Mouse (Mus musculus) spleen, postnatal 10 days (tissue): ENCODE results near the gene Lcn11.
"Not testable (repeated sequence)": the region's sequence is repeated elsewhere in the genome, so short reads cannot be mapped to it uniquely, and the experiment has no call there.

ENCODE experiments used
- DNase-seq, 2 experiments: peaks; one replicate each; pipeline ENCODE4 v3.0.0; 2021 to 2022; ENCODE audit warnings: low spot score in 2 of 2

Gene Lcn11

DNA sequence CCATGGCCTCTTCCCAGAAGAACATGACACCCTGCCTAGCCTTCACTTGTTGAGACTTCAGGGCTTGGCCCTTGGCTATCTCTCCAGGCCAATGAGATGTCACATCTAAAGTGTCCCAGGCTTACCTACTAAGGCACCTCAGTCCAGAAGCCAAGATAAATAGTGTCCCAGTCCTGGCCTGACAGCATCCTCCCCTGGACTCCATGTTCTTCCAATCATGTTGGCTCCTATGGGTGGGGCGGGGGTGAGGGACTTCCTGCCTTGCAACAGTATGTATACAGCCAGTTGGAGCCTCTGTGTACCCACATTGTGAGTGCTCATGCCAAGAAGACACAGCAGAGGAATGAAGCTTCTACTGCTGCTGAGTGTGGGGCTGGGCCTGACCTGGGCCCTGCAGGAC is at the start of gene Lcn11:
Gene Lcn11 (plus strand): TSS at position 301 of the 400 bp plus-strand sequence.
- no peak for DNase-seq

- no peak for DNase-seq
Measured at GRCm38 (mm10) chr2:25733199-25733930, 43.5 kb upstream of the Lcn11 start.

DNA sequence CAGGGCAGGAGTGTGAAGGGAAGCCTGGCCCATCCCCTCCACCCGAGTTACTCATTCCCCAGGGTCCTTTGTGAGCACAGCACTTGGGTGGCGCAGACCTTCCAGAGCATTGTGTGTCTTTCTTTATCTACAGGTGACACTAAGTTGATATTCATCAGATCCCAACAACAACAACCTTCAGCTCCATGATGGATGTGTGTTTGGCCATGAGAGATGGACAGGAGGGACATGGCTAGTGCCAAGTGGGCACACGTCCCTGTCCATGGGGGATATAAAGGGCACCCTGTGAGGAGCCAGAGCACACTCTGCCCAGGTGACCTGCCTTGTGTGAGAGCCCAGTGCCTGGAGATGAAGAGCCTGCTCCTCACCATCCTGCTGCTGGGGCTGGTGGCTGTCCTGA is 40.1 kb upstream of the Lcn11 start, which contains the start of gene Obp2b:
Gene Obp2b (plus strand): TSS at position 301 of the 400 bp plus-strand sequence.
- not testable (repeated sequence) for DNase-seq

GRCm38 (mm10) chr2:25741671-25742070 is 35.1 kb upstream of the Lcn11 start:
- no peak for DNase-seq

- DNase-seq = no peak
Measured at GRCm38 (mm10) chr2:25754201-25754600, 22.6 kb upstream of the Lcn11 start.

- no peak for DNase-seq
Measured at GRCm38 (mm10) chr2:25758064-25758625, 18.7 kb upstream of the Lcn11 start.

DNA sequence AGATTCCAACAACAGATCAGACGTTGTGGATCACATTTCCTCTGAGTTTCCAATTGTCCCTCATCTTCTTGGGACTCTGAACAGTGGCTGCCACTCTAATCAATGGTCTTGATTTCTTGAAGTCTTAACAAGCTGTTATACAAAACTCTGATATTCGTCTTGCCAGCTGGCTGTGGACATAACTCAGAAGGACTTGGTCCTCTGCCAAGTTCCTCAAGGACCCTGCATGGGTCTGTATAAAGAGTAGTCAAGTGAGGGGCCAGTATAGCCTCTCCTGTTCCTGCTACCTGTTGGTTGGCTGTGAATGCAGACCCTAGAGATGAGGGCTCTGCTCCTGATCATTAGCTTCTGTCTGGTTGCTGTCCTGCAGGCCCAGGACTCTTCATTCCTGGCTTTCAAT is 11.5 kb upstream of the Lcn11 start, which contains the start of gene Lcn3:
Gene Lcn3 (plus strand): TSS at position 301 of the 400 bp plus-strand sequence.
- no peak for DNase-seq

GRCm38 (mm10) chr2:25767764-25768163 is 9.1 kb upstream of the Lcn11 start:
- DNase-seq = no peak

DNA sequence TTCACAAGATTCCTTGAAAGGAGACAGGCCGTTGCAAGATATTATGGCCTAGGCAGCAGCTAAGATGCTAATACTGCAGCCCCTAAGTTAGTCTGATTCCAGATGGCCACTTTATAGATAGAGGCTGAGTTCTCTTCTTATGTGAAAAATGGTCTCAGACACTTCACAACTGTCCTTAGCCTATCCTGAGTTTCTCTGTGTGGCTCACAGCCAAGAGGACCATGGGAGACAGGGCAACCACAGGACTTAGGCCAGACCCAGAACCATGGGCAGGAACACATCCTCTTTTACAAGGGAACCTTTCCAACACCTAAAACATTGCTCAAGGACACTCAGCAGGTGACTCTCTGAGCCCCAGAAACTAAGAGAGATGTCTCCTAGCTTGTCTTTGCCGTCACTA is 3.3 kb upstream of the Lcn11 start:
- DNase-seq = no peak

DNA sequence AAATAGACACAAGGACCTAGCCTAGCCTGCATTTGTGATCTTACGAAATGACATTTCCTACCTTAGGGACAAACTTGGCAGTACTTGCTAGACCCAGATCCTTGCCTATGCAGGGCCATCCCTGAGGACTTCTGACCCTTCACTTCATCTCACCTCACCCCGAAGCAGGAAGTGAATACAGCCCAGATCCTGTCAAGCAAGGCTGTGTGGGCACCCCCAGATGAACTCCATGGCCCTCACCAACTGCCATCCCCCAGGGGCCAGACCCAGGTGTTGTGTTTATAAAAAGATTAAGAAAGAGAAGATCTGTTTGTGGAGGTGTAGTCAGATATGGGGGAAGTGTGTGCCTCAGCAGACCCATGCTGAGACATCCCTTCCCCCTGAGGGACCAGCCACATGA is 2.2 kb upstream of the Lcn11 start:
- DNase-seq = no peak

- DNase-seq = no peak
Measured at GRCm38 (mm10) chr2:25775991-25776390, 826 bp upstream of the Lcn11 start.

GRCm38 (mm10) chr2:25779076-25779475 is 2.3 kb downstream of the Lcn11 start:
- DNase-seq = no peak

GRCm38 (mm10) chr2:25780921-25781320 is 4.1 kb downstream of the Lcn11 start:
- no peak for DNase-seq

- DNase-seq = no peak
Measured at GRCm38 (mm10) chr2:25781957-25782356, 5.1 kb downstream of the Lcn11 start, which contains the start of gene Gm13539. Gene Gm13539, plus strand, starts transcription at chr2:25782257.

DNA sequence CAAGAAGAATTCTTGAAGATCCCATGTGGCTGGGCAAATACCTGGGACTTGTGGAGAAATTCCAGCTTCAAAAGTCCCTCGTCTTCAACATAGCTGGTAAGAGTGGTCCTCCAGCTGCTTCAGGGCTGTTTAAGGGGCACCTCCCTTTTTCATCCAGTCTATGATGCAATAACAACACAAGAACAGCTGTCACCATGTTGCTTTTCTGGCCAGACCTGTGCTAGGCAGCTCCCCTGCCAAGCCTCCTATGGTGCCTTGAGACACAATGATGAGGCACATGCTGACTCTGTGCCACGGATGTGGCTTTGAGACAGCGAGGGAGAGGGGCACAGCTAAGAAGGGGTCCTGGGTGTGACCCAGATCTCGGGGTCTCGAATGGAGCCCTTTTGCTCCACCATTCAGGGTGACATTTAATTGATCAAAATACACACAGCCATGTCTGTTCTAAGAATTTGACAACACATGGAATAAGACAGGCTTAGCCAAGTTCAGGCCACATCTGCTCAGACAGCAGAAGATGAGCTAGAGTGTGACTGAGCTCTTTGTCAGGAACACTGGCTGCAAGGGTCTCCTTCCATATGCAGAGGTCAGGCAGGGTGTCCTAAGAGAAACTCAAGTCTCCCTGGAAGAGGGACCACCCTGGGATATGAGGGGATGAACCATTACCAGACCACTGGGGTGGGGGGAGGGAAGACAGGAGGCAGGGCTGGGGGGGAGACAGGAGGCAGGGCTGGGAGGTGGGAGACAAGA is 8.9 kb downstream of the Lcn11 start:
- DNase-seq = peak in 1 of 2 experiments; percentile 3

DNA sequence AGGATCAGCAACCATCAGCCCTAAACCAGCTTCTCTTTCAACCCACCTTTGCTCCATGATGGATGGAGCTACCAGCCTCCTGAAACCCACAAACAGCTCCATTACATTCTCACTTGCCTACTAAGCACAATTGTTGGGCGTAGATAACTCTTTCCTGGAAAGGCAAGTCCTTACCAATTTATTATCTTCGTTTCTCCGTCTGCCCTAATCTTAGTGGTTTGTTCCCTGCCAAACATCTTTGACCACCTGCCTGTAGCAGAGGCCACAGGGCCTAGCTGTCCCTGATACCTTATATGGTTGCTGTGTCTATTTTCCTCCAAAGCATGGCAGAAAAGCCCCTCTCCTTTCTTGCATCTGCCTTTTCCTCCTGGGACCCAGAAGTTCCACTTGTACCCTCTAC is 12.3 kb downstream of the Lcn11 start:
- DNase-seq = no peak

GRCm38 (mm10) chr2:25797635-25798034 is 20.8 kb downstream of the Lcn11 start:
- no peak for DNase-seq

GRCm38 (mm10) chr2:25798065-25798464 is 21.2 kb downstream of the Lcn11 start:
- no peak for DNase-seq

- peak in 1 of 2 experiments; percentile 3 for DNase-seq
Measured at GRCm38 (mm10) chr2:25811711-25812110, 34.9 kb downstream of the Lcn11 start.

- DNase-seq = peak in 1 of 2 experiments; percentile 5
Measured at GRCm38 (mm10) chr2:25813364-25813763, 36.5 kb downstream of the Lcn11 start.

DNA sequence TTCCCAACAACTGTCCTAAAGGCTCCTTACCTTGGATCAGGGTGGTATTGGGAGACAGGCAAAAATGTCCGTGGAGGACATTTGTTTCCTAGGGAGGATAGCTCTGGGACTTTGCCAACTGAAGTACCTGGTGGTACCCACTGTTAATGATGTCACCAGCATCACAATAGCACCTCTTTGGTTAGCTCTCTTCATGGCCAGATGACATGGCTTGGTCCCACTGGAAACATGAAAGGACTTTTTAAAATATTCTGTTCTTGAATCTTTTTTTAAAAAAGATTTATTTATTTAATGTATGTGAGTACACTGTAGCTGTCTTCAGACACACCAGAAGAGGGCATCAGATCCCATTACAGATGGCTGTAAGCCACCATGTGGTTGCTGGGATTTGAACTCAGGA is 38.9 kb downstream of the Lcn11 start, which contains the start of gene Glt6d1:
Gene Glt6d1 (minus strand): TSS at position 101 of the 400 bp plus-strand sequence.
- DNase-seq = peak in 1 of 2 experiments; percentile 1

- peak in 1 of 2 experiments; percentile 6 for DNase-seq
Measured at GRCm38 (mm10) chr2:25822806-25823205, 46.0 kb downstream of the Lcn11 start, which contains the start of gene Lcn9. Gene Lcn9, plus strand, starts transcription at chr2:25823153.
